Mouse (Mus musculus): ENCODE results near the gene Slc1a3. TPM values are rescaled to one million over a fixed set of nuclear protein-coding genes. Genes with fewer than 3 reads are reported as not detected.
"Not testable (repeated sequence)": the region's sequence is repeated elsewhere in the genome, so short reads cannot be mapped to it uniquely, and the experiment has no call there.

Slc1a3 gene
- total and polyA plus RNA-seq, 3 experiments: 0.16 TPM; not detected in 2

- Histone ChIP-seq H3K9me3 (replicated peaks) (no peaks in the 10 kb centered on the region), H3K36me3 (replicated peaks) (no peaks in the 10 kb centered on the region), H3K27me3 (ENCODE audit: insufficient read depth, low read length) (peaks cover 4% of the 10 kb centered on the region; the same call in 1 of the 2 replicates), H3K4me1 (ENCODE audit: insufficient read depth, low read depth, low read length) (no peaks in the 10 kb centered on the region), H3K4me3 (ENCODE audit: low read depth, low read length) (no peak overlapping the region)
- ATAC-seq (ENCODE audit: extremely low read depth, insufficient number of reproducible peaks, low FRiP score, poor library complexity, severe bottlenecking) (no peak), DNase-seq (ENCODE audit: low spot score) (no peak)
- TF ChIP-seq CTCF (IDR thresholded peaks at IDR 0.05; ENCODE audit: low read depth, low read length) (no peak), GATA1 (IDR thresholded peaks at IDR 0.05; ENCODE audit: borderline replicate concordance, low read length) (no peak), POLR2AphosphoS5 (IDR thresholded peaks at IDR 0.05; ENCODE audit: insufficient replicate concordance, low read depth, low read length) (no peak), GATA2 (IDR thresholded peaks at IDR 0.05; ENCODE audit: borderline replicate concordance, low read depth, low read length) (no peak), TAL1 (conservative IDR thresholded peaks at IDR 0.05; ENCODE audit: low read depth, low read length) (no peak)
These were observed 12.6 kb downstream of the Slc1a3 start for GRCm38 (mm10) chr15:8697976-8698375.

- no peak for DNase-seq (ENCODE audit: low spot score)
- H3K36me3 ChIP-seq (replicated peaks): no peaks in the 10 kb centered on the region
These were observed 13.1 kb downstream of the Slc1a3 start for GRCm38 (mm10) chr15:8697500-8697899.

GRCm38 (mm10) chr15:8690141-8690540, 20.4 kb downstream of the Slc1a3 start:
- not testable (repeated sequence) for H3K4me1 ChIP-seq (ENCODE audit: insufficient read depth, low read depth, low read length); ATAC-seq (ENCODE audit: extremely low read depth, insufficient number of reproducible peaks, low FRiP score, poor library complexity, severe bottlenecking); H3K36me3 ChIP-seq (replicated peaks); DNase-seq (ENCODE audit: low spot score); H3K4me3 ChIP-seq (ENCODE audit: low read depth, low read length); H3K27me3 ChIP-seq (ENCODE audit: insufficient read depth, low read length); H3K9me3 ChIP-seq (replicated peaks)

More at GRCm38 (mm10) chr15:8697500-8697899, 13.1 kb downstream of the Slc1a3 start:
- H3K27me3 ChIP-seq (ENCODE audit: insufficient read depth, low read length): peaks cover 5% of the 10 kb centered on the region; the same call in 1 of the 2 replicates
- no peak for ATAC-seq (ENCODE audit: extremely low read depth, insufficient number of reproducible peaks, low FRiP score, poor library complexity, severe bottlenecking)
- H3K4me3 ChIP-seq (ENCODE audit: low read depth, low read length): no peak overlapping the region
- H3K9me3 ChIP-seq (replicated peaks): no peaks in the 10 kb centered on the region
- H3K4me1 ChIP-seq (ENCODE audit: insufficient read depth, low read depth, low read length): no peaks in the 10 kb centered on the region
- TF ChIP-seq TAL1 (conservative IDR thresholded peaks at IDR 0.05; ENCODE audit: low read depth, low read length): no peak
- TF ChIP-seq GATA1 (IDR thresholded peaks at IDR 0.05; ENCODE audit: borderline replicate concordance, low read length): no peak
- no peak for TF ChIP-seq GATA2 (IDR thresholded peaks at IDR 0.05; ENCODE audit: borderline replicate concordance, low read depth, low read length)
- TF ChIP-seq CTCF (IDR thresholded peaks at IDR 0.05; ENCODE audit: low read depth, low read length): no peak
- no peak for TF ChIP-seq POLR2AphosphoS5 (IDR thresholded peaks at IDR 0.05; ENCODE audit: insufficient replicate concordance, low read depth, low read length)

- TF ChIP-seq CTCF (IDR thresholded peaks at IDR 0.05; ENCODE audit: low read depth, low read length) (no peak), POLR2AphosphoS5 (IDR thresholded peaks at IDR 0.05; ENCODE audit: insufficient replicate concordance, low read depth, low read length) (no peak), GATA1 (IDR thresholded peaks at IDR 0.05; ENCODE audit: borderline replicate concordance, low read length) (no peak)
- no peaks in the 10 kb centered on the region for H3K9me3 ChIP-seq (replicated peaks)
- ATAC-seq (ENCODE audit: extremely low read depth, insufficient number of reproducible peaks, low FRiP score, poor library complexity, severe bottlenecking) (no peak), DNase-seq (ENCODE audit: low spot score) (no peak)
- no peaks in the 10 kb centered on the region for H3K4me1 ChIP-seq (ENCODE audit: insufficient read depth, low read depth, low read length)
- H3K4me3 ChIP-seq (ENCODE audit: low read depth, low read length): no peak overlapping the region
- peaks cover 3% of the 10 kb centered on the region; the same call in 1 of the 2 replicates for H3K27me3 ChIP-seq (ENCODE audit: insufficient read depth, low read length)
- H3K36me3 ChIP-seq (replicated peaks): no peaks in the 10 kb centered on the region
These were observed 23.7 kb downstream of the Slc1a3 start for GRCm38 (mm10) chr15:8686846-8687245.

GRCm38 (mm10) chr15:8685506-8685905, 25.1 kb downstream of the Slc1a3 start:
- TF ChIP-seq POLR2AphosphoS5 (IDR thresholded peaks at IDR 0.05; ENCODE audit: insufficient replicate concordance, low read depth, low read length) (no peak), TAL1 (conservative IDR thresholded peaks at IDR 0.05; ENCODE audit: low read depth, low read length) (no peak), CTCF (IDR thresholded peaks at IDR 0.05; ENCODE audit: low read depth, low read length) (no peak), GATA1 (IDR thresholded peaks at IDR 0.05; ENCODE audit: borderline replicate concordance, low read length) (no peak), GATA2 (IDR thresholded peaks at IDR 0.05; ENCODE audit: borderline replicate concordance, low read depth, low read length) (no peak)
- H3K9me3 ChIP-seq (replicated peaks): no peaks in the 10 kb centered on the region
- no peak for ATAC-seq (ENCODE audit: extremely low read depth, insufficient number of reproducible peaks, low FRiP score, poor library complexity, severe bottlenecking)
- H3K27me3 ChIP-seq (ENCODE audit: insufficient read depth, low read length): peaks cover 3% of the 10 kb centered on the region; the same call in 1 of the 2 replicates
- H3K4me3 ChIP-seq (ENCODE audit: low read depth, low read length): no peak overlapping the region
- DNase-seq (ENCODE audit: low spot score): no peak
- no peaks in the 10 kb centered on the region for H3K4me1 ChIP-seq (ENCODE audit: insufficient read depth, low read depth, low read length)
- H3K36me3 ChIP-seq (replicated peaks): no peaks in the 10 kb centered on the region

- Histone ChIP-seq H3K4me1 (ENCODE audit: insufficient read depth, low read depth, low read length) (no peaks in the 10 kb centered on the region), H3K36me3 (replicated peaks) (no peaks in the 10 kb centered on the region), H3K9me3 (replicated peaks) (no peaks in the 10 kb centered on the region), H3K4me3 (ENCODE audit: low read depth, low read length) (no peak overlapping the region), H3K27me3 (ENCODE audit: insufficient read depth, low read length) (peaks cover 3% of the 10 kb centered on the region; the same call in 1 of the 2 replicates)
- no peak for ATAC-seq (ENCODE audit: extremely low read depth, insufficient number of reproducible peaks, low FRiP score, poor library complexity, severe bottlenecking)
- no peak for DNase-seq (ENCODE audit: low spot score)
- TF ChIP-seq GATA2 (IDR thresholded peaks at IDR 0.05; ENCODE audit: borderline replicate concordance, low read depth, low read length): no peak
- TF ChIP-seq GATA1 (IDR thresholded peaks at IDR 0.05; ENCODE audit: borderline replicate concordance, low read length): no peak
- no peak for TF ChIP-seq POLR2AphosphoS5 (IDR thresholded peaks at IDR 0.05; ENCODE audit: insufficient replicate concordance, low read depth, low read length)
- no peak for TF ChIP-seq CTCF (IDR thresholded peaks at IDR 0.05; ENCODE audit: low read depth, low read length)
- TF ChIP-seq TAL1 (conservative IDR thresholded peaks at IDR 0.05; ENCODE audit: low read depth, low read length): no peak
These were observed 26.3 kb downstream of the Slc1a3 start for GRCm38 (mm10) chr15:8684263-8684662.

- Histone ChIP-seq H3K9me3 (replicated peaks) (no peaks in the 10 kb centered on the region), H3K4me1 (ENCODE audit: insufficient read depth, low read depth, low read length) (no peaks in the 10 kb centered on the region), H3K36me3 (replicated peaks) (no peaks in the 10 kb centered on the region), H3K27me3 (ENCODE audit: insufficient read depth, low read length) (peaks cover 3% of the 10 kb centered on the region; the same call in 1 of the 2 replicates), H3K4me3 (ENCODE audit: low read depth, low read length) (no peak overlapping the region)
- ATAC-seq (ENCODE audit: extremely low read depth, insufficient number of reproducible peaks, low FRiP score, poor library complexity, severe bottlenecking): no peak
- TF ChIP-seq TAL1 (conservative IDR thresholded peaks at IDR 0.05; ENCODE audit: low read depth, low read length) (no peak), GATA2 (IDR thresholded peaks at IDR 0.05; ENCODE audit: borderline replicate concordance, low read depth, low read length) (no peak), CTCF (IDR thresholded peaks at IDR 0.05; ENCODE audit: low read depth, low read length) (no peak), POLR2AphosphoS5 (IDR thresholded peaks at IDR 0.05; ENCODE audit: insufficient replicate concordance, low read depth, low read length) (no peak), GATA1 (IDR thresholded peaks at IDR 0.05; ENCODE audit: borderline replicate concordance, low read length) (no peak)
- DNase-seq (ENCODE audit: low spot score): no peak
These were observed 27.7 kb downstream of the Slc1a3 start for GRCm38 (mm10) chr15:8682871-8683270.

All from G1E (cell line).